Mouse (Mus musculus): ENCODE results near the gene Gm9733. TPM values are rescaled to one million over a fixed set of nuclear protein-coding genes. Genes with fewer than 3 reads are reported as not detected.

Gene Gm9733
- not detected in 2 replicates for polyA plus RNA-seq (2012; rRNA removed)

GRCm38 (mm10) chr3:15332063-15332462, at the start of gene Gm9733:
Gene Gm9733, minus strand, starts transcription at chr3:15332302.

Other genes starting within 250 kb of the Gm9733 start
- gene Sirpb1a, start 94.2 kb upstream of the Gm9733 start, polyA plus RNA-seq (2012; rRNA removed), result not detected in 2 replicates
- not detected in 2 replicates for gene Sirpb1b, start 242.8 kb upstream of the Gm9733 start, polyA plus RNA-seq (2012; rRNA removed)